Mouse (Mus musculus): ENCODE results near the gene Akap2.

DNA sequence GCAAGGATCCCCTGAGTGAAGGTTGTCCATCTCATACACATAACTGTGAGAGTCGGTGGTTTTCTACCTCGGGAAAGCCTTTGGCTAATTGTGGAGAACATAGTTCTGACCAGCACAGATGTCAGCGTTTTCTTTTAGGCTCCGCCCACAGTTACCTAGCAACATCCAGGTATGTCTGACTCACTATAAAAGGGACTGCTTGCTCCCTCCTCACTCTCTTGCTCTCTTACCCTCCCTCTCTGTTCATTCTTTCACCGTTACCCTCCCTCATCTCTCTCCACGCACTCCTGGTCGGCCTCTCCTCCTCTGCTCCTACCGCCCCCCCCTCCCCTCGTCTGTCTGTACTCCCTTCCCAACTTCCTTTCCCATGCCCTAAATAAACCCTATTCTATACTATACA, 187.2 kb downstream of the Akap2 start:
- TF ChIP-seq FLI1 (IDR thresholded peaks at IDR 0.05; ENCODE audit: low read length), result no peak
- no peak for TF ChIP-seq GATA1 (IDR thresholded peaks at IDR 0.05; ENCODE audit: borderline replicate concordance, low read length)
